Mouse (Mus musculus) bone marrow macrophage, adult 2 months (primary cell): Measurements from ENCODE around the gene Rxra. TPM values are rescaled to one million over a fixed set of nuclear protein-coding genes. Genes with fewer than 3 reads are reported as not detected.
A peak's percentile ranks its signal among the peaks of the same experiment; 100 is the strongest.

Source experiments
- H3K27ac ChIP-seq: 2 replicates; pipeline ENCODE4 v1.5.1; 2012; ENCODE audit warnings: low read depth, low read length; ENCODE audit not compliant: insufficient read depth
- H3K4me1 ChIP-seq: 2 replicates; pipeline ENCODE4 v1.6.1; 2012; ENCODE audit warnings: low read length; ENCODE audit not compliant: control insufficient read depth, insufficient read depth
- H3K4me3 ChIP-seq: 2 replicates; pipeline ENCODE4 v1.5.1; 2012; ENCODE audit warnings: mild to moderate bottlenecking, low read length, moderate library complexity; ENCODE audit not compliant: insufficient read depth
- CTCF ChIP-seq: IDR thresholded peaks from 2 replicates; pipeline ENCODE4 v1.5.1; 2012; ENCODE audit warnings: low read depth, mild to moderate bottlenecking, low read length, moderate library complexity
- POLR2A ChIP-seq: IDR thresholded peaks from 2 replicates; pipeline ENCODE4 v1.6.1; 2012; ENCODE audit warnings: mild to moderate bottlenecking, low read depth, low read length, borderline replicate concordance
- polyA plus RNA-seq: library from polyadenylated mRNA; stranded (reverse); fragments of >200 nt; gene quantifications from 2 replicates; pipeline ENCODE4 v1.2.4, GENCODE M21; 2012; ENCODE audit not compliant: missing spikeins, insufficient read depth, insufficient read length

Gene Rxra
- polyA plus RNA-seq, 1 experiment = 39.7 TPM

GRCm38 (mm10) chr2:27748984-27749383, 72.7 kb downstream of the Rxra start:
- Histone ChIP-seq H3K4me3 (no peak overlapping the region), H3K27ac (no peak overlapping the region), H3K4me1 (peaks cover 20% of the 10 kb centered on the region)
- no peak for TF ChIP-seq POLR2A
- TF ChIP-seq CTCF = no peak

GRCm38 (mm10) chr2:27750399-27751134, 74.3 kb downstream of the Rxra start:
- no peak overlapping the region for H3K27ac ChIP-seq
- TF ChIP-seq POLR2A (no peak), CTCF (no peak)
- H3K4me3 ChIP-seq = no peak overlapping the region
- H3K4me1 ChIP-seq = peaks cover 4% of the 10 kb centered on the region

GRCm38 (mm10) chr2:27751135-27751519, 74.9 kb downstream of the Rxra start:
- Histone ChIP-seq H3K4me3 (no peak overlapping the region), H3K4me1 (no peaks in the 10 kb centered on the region), H3K27ac (no peak overlapping the region)
- TF ChIP-seq POLR2A (no peak), CTCF (no peak)

GRCm38 (mm10) chr2:27751803-27752202, 75.6 kb downstream of the Rxra start:
- Histone ChIP-seq H3K4me3 (no peak overlapping the region), H3K27ac (no peak overlapping the region), H3K4me1 (no peaks in the 10 kb centered on the region)
- TF ChIP-seq POLR2A = no peak
- TF ChIP-seq CTCF = no peak

- Histone ChIP-seq H3K4me1 (peaks cover 16% of the 10 kb centered on the region), H3K4me3 (no peak overlapping the region), H3K27ac (no peak overlapping the region)
- no peak for TF ChIP-seq CTCF
- TF ChIP-seq POLR2A = no peak
Measured at GRCm38 (mm10) chr2:27754094-27754493, 77.9 kb downstream of the Rxra start.

- Histone ChIP-seq H3K4me3 (no peak overlapping the region), H3K4me1 (peaks cover 30% of the 10 kb centered on the region), H3K27ac (no peak overlapping the region)
- TF ChIP-seq POLR2A (no peak), CTCF (no peak)
Measured at GRCm38 (mm10) chr2:27755986-27756641, 79.9 kb downstream of the Rxra start.

- Histone ChIP-seq H3K4me3 (peak overlapping the region; percentile 19), H3K27ac (peak overlapping the region; percentile 89), H3K4me1 (peaks cover 53% of the 10 kb centered on the region)
- TF ChIP-seq POLR2A (no peak), CTCF (no peak; the same call in 1 of the 2 replicates)
Measured at GRCm38 (mm10) chr2:27758414-27759301, 82.4 kb downstream of the Rxra start.

- no peak overlapping the region for H3K4me3 ChIP-seq
- H3K4me1 ChIP-seq = peaks cover 58% of the 10 kb centered on the region
- peak overlapping the region; percentile 89 for H3K27ac ChIP-seq
- TF ChIP-seq POLR2A (no peak), CTCF (no peak)
Measured at GRCm38 (mm10) chr2:27759431-27759830, 83.2 kb downstream of the Rxra start.

- TF ChIP-seq CTCF (no peak; the same call in 1 of the 2 replicates), POLR2A (no peak)
- no peak overlapping the region for H3K27ac ChIP-seq
Measured at GRCm38 (mm10) chr2:27761260-27761995, 85.2 kb downstream of the Rxra start.

GRCm38 (mm10) chr2:27761996-27762340, 85.7 kb downstream of the Rxra start:
- H3K4me3 ChIP-seq = no peak overlapping the region
- no peak overlapping the region for H3K27ac ChIP-seq
- TF ChIP-seq POLR2A (no peak), CTCF (no peak)
- H3K4me1 ChIP-seq = peaks cover 58% of the 10 kb centered on the region

More at GRCm38 (mm10) chr2:27761260-27761995, 85.2 kb downstream of the Rxra start:
- Histone ChIP-seq H3K4me3 (no peak overlapping the region), H3K4me1 (peaks cover 58% of the 10 kb centered on the region)
